Mouse (Mus musculus) liver, postnatal 0 days (tissue): ENCODE measurements at regions not wholly inside any gene's neighbourhood (a gene's known extent, or its start where the extent isn't known, plus 50 kb on each side); places are given as distances from the start of the nearest gene placed in this dataset.
"Not testable (repeated sequence)": the region's sequence is repeated elsewhere in the genome, so short reads cannot be mapped to it uniquely, and the experiment has no call there.

Source experiments
- CTCF ChIP-seq: sonication (generic); IDR thresholded peaks from 2 replicates; pipeline ENCODE4 v1.5.1; 2016; ENCODE audit warnings: antibody characterized with exemption, low read depth
- EP300 ChIP-seq: IDR thresholded peaks from 2 replicates; pipeline ENCODE4 v1.6.1; 2016; ENCODE audit warnings: antibody characterized with exemption, low read depth, mild to moderate bottlenecking

DNA sequence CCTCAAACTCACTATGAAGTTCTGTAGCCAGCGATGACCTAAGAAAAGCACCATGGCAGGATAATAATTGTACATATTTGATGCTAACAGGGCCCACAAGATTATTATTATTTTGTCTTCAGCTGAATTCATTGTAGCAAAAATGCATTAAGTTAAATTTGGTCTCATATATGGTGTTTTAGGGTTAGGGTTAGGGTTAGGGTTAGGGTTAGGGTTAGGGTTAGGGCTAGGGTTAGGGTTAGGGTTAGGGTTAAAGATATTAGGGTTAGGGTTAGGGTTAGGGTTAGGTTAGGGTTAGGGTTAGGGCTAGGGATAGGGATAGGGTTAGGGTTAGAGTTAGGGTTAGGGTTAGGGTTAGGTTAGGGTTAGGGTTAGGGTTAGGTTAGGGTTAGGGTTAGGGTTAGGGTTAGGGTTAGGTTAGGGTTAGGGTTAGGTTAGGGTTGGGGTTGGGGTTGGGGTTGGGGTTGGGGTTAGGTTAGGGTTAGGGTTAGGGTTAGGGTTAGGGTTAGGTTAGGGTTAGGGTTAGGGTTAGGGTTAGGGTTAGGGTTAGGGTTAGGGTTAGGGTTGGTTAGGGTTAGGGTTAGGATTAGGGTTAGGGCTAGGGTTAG is 62.0 kb upstream of the Adgrl2 start:
- TF ChIP-seq CTCF, EP300: not testable (repeated sequence)
